Mouse (Mus musculus): Measurements from ENCODE around the gene 3110040M04Rik.

3110040M04Rik gene

GRCm38 (mm10) chr1:151236141-151236930 is 32.4 kb downstream of the 3110040M04Rik start:
- peak; percentile 98 for DNase-seq

- no peak for DNase-seq
Observed at GRCm38 (mm10) chr1:151237780-151238179, 33.9 kb downstream of the 3110040M04Rik start.

- peak; percentile 33 for DNase-seq
Observed at GRCm38 (mm10) chr1:151243332-151243731, 39.4 kb downstream of the 3110040M04Rik start.

- DNase-seq: peak; percentile 81
Observed at GRCm38 (mm10) chr1:151244013-151244412, 40.1 kb downstream of the 3110040M04Rik start.

- peak; percentile 86 for DNase-seq
Observed at GRCm38 (mm10) chr1:151244761-151245160, 40.8 kb downstream of the 3110040M04Rik start.

- DNase-seq: peak; percentile 88
Observed at GRCm38 (mm10) chr1:151245165-151245564, 41.2 kb downstream of the 3110040M04Rik start.

- DNase-seq: no peak
Observed at GRCm38 (mm10) chr1:151245846-151246245, 41.9 kb downstream of the 3110040M04Rik start.

GRCm38 (mm10) chr1:151250109-151250508 is 46.2 kb downstream of the 3110040M04Rik start:
- no peak for DNase-seq

GRCm38 (mm10) chr1:151250529-151251193 is 46.7 kb downstream of the 3110040M04Rik start:
- peak; percentile 99 for DNase-seq

- DNase-seq: peak; percentile 83
Observed at GRCm38 (mm10) chr1:151251194-151252010, 47.5 kb downstream of the 3110040M04Rik start.
